ENCODE assay signal across 15 mouse cellular contexts in genomic region chr5:46673413-46673812, GRCm38 (mm10).
"Had no signal": no experiment of that assay in that cellular context is flagged by ENCODE, and none has a peak within 500 bp of the region (broad histone marks: within the 10 kb centered on the region; RNA-seq: fewer than 3 reads in every experiment).

No protein-coding gene starts in this region.

- H3K36me3 ChIP-seq: limb, embryonic 13.5 days; liver, embryonic 15.5 days; midbrain, embryonic 12.5 days; neural tube, embryonic 13.5 days; stomach, embryonic 15.5 days had no signal

- H3K4me1 ChIP-seq: limb, embryonic 13.5 days; liver, embryonic 15.5 days; midbrain, embryonic 12.5 days; neural tube, embryonic 13.5 days; stomach, embryonic 15.5 days had no signal

- H3K27ac ChIP-seq: kidney, postnatal 0 days; limb, embryonic 13.5 days; liver, embryonic 15.5 days; midbrain, embryonic 12.5 days; neural tube, embryonic 13.5 days; stomach, embryonic 15.5 days had no signal

- H3K27me3 ChIP-seq: limb, embryonic 13.5 days; liver, embryonic 15.5 days; megakaryocyte, embryonic 14.5 days; midbrain, embryonic 12.5 days; neural tube, embryonic 13.5 days; stomach, embryonic 15.5 days had no signal

- H3K4me2 ChIP-seq: limb, embryonic 13.5 days; liver, embryonic 15.5 days; midbrain, embryonic 12.5 days; neural tube, embryonic 13.5 days; stomach, embryonic 15.5 days had no signal

- H3K9me3 ChIP-seq: limb, embryonic 13.5 days; liver, embryonic 15.5 days; megakaryocyte, embryonic 14.5 days; midbrain, embryonic 12.5 days; neural tube, embryonic 13.5 days; stomach, embryonic 15.5 days had no signal

- H3K4me3 ChIP-seq: limb, embryonic 13.5 days; liver, embryonic 15.5 days; megakaryocyte, embryonic 14.5 days; midbrain, embryonic 12.5 days; neural tube, embryonic 13.5 days; stomach, embryonic 15.5 days had no signal

- DNase-seq: kidney, adult 2 months; kidney, postnatal 36 days; left cerebral cortex, postnatal 4 days; lung, postnatal 36 days; right cerebral cortex, postnatal 14 days; thymus, postnatal 36 days had no signal

- ATAC-seq: intestine, embryonic 16.5 days; midbrain, embryonic 16.5 days had no signal

- H3K9ac ChIP-seq: limb, embryonic 13.5 days; liver, embryonic 15.5 days; midbrain, embryonic 12.5 days; neural tube, embryonic 13.5 days; stomach, embryonic 15.5 days had no signal
